Mouse (Mus musculus) heart, embryonic 11.5 days (tissue): ENCODE data around the gene Ninj2. TPM values are rescaled to one million over a fixed set of nuclear protein-coding genes. Genes with fewer than 3 reads are reported as not detected.

ENCODE experiments used
- ATAC-seq: fragments of 200-750 bp; cut with Nextera tagmentation; replicated peaks from 2 replicates; pipeline ENCODE4 v1.8.0; 2017; ENCODE audit warnings: moderate library complexity; ENCODE audit not compliant: insufficient number of reproducible peaks, low FRiP score, low TSS enrichment
- H3K27ac ChIP-seq: fragments of 300-500 bp; sonication (generic); 2 replicates; pipeline ENCODE4 v1.5.1; 2014; ENCODE audit warnings: mild to moderate bottlenecking, low read depth, low read length
- H3K27me3 ChIP-seq: fragments of 300-500 bp; sonication (generic); 2 replicates; pipeline ENCODE4 v1.6.1; 2014; ENCODE audit warnings: mild to moderate bottlenecking, low read length, mixed read lengths; ENCODE audit not compliant: control insufficient read depth, insufficient read depth
- H3K36me3 ChIP-seq: fragments of 300-500 bp; sonication (generic); 2 replicates; pipeline ENCODE4 v1.6.1; 2014; ENCODE audit warnings: mild to moderate bottlenecking, low read length, moderate library complexity, mixed read lengths; ENCODE audit not compliant: control insufficient read depth, insufficient read depth
- H3K4me1 ChIP-seq: fragments of 300-500 bp; sonication (generic); 2 replicates; pipeline ENCODE4 v1.6.1; 2014; ENCODE audit warnings: low read length; ENCODE audit not compliant: control insufficient read depth, insufficient read depth
- H3K4me2 ChIP-seq: fragments of 300-500 bp; sonication (generic); 2 replicates; pipeline ENCODE4 v1.6.1; 2014; ENCODE audit warnings: mild to moderate bottlenecking, moderate library complexity
- H3K4me3 ChIP-seq: fragments of 300-500 bp; sonication (generic); 2 replicates; pipeline ENCODE4 v1.5.1; 2014; ENCODE audit warnings: low read depth, low read length
- H3K9ac ChIP-seq: fragments of 300-500 bp; sonication (generic); 2 replicates; pipeline ENCODE4 v1.6.1; 2014; ENCODE audit warnings: mild to moderate bottlenecking, low read depth, low read length, moderate library complexity
- H3K9me3 ChIP-seq: fragments of 300-500 bp; sonication (generic); replicated peaks from 2 replicates; pipeline ENCODE4 v1.6.1; 2016; ENCODE audit warnings: low read length; ENCODE audit not compliant: control insufficient read depth
- WGBS: fragments of 180-500 bp; shearing (Covaris S2); extraction: QIAGEN DNeasy Blood & Tissue Kit; methylation state at CpG from one replicate; pipeline ENCODE4 v1.1.7; 2014; ENCODE audit not compliant: insufficient replicate concordance; 5-methylcytosine and 5-hydroxymethylcytosine counted together
- polyA plus RNA-seq: library from polyadenylated mRNA; unstranded; fragments of >200 nt; fragmentation: Nextera tagmentation; extraction: Ambion mirVana; gene quantifications from 2 replicates; pipeline ENCODE4 v1.2.1, GENCODE M21; 2014

The Ninj2 gene
- polyA plus RNA-seq, 1 experiment from 2014 or later = not detected

GRCm38 (mm10) chr6:120167574-120167973 lies 74.4 kb downstream of the Ninj2 start:
- Histone ChIP-seq H3K27ac (no peak overlapping the region), H3K36me3 (no peaks in the 10 kb centered on the region), H3K4me1 (peaks cover 9% of the 10 kb centered on the region), H3K4me3 (no peak overlapping the region), H3K4me2 (no peak overlapping the region), H3K27me3 (no peaks in the 10 kb centered on the region), H3K9ac (no peak overlapping the region), H3K9me3 (no peaks in the 10 kb centered on the region)
- 37% methylated on average over 4 of the region's 4 CpGs for WGBS
- no peak for ATAC-seq

- H3K9ac ChIP-seq = no peak overlapping the region
- no peak overlapping the region for H3K27ac ChIP-seq
- peaks cover 31% of the 10 kb centered on the region for H3K4me1 ChIP-seq
- no peaks in the 10 kb centered on the region for H3K27me3 ChIP-seq
- no peak for ATAC-seq
- H3K4me3 ChIP-seq = no peak overlapping the region
- no peaks in the 10 kb centered on the region for H3K36me3 ChIP-seq
- no peaks in the 10 kb centered on the region for H3K9me3 ChIP-seq
- H3K4me2 ChIP-seq = no peak overlapping the region
- 81% methylated on average over 8 of the region's 8 CpGs for WGBS
These were observed 79.3 kb downstream of the Ninj2 start for GRCm38 (mm10) chr6:120172294-120173017.

GRCm38 (mm10) chr6:120174028-120174601 lies 81.0 kb downstream of the Ninj2 start:
- no peaks in the 10 kb centered on the region for H3K36me3 ChIP-seq
- H3K9me3 ChIP-seq = no peaks in the 10 kb centered on the region
- H3K4me3 ChIP-seq = no peak overlapping the region
- no peaks in the 10 kb centered on the region for H3K27me3 ChIP-seq
- H3K4me2 ChIP-seq = peak overlapping the region; percentile 17
- peak overlapping the region; percentile 91 for H3K27ac ChIP-seq
- ATAC-seq = no peak
- H3K4me1 ChIP-seq = peaks cover 28% of the 10 kb centered on the region
- WGBS = 56% methylated on average over 6 of the region's 6 CpGs
- peak overlapping the region; percentile 44; the same call in 1 of the 2 replicates for H3K9ac ChIP-seq

GRCm38 (mm10) chr6:120174602-120175115 lies 81.5 kb downstream of the Ninj2 start:
- peak; percentile 97 for ATAC-seq
- Histone ChIP-seq H3K4me3 (no peak overlapping the region), H3K27me3 (no peaks in the 10 kb centered on the region), H3K9me3 (no peaks in the 10 kb centered on the region), H3K4me1 (peaks cover 28% of the 10 kb centered on the region), H3K4me2 (peak overlapping the region; percentile 40), H3K27ac (peak overlapping the region; percentile 91), H3K9ac (no peak overlapping the region), H3K36me3 (no peaks in the 10 kb centered on the region)
- WGBS = 9% methylated on average over 7 of the region's 7 CpGs

- Histone ChIP-seq H3K9me3 (no peaks in the 10 kb centered on the region), H3K27ac (peak overlapping the region; percentile 91), H3K4me3 (no peak overlapping the region; the same call in 1 of the 2 replicates), H3K36me3 (no peaks in the 10 kb centered on the region), H3K27me3 (no peaks in the 10 kb centered on the region), H3K9ac (peak overlapping the region; percentile 23; the same call in 1 of the 2 replicates), H3K4me1 (peaks cover 36% of the 10 kb centered on the region), H3K4me2 (peak overlapping the region; percentile 14; the same call in 1 of the 2 replicates)
- ATAC-seq = no peak
- 91% methylated on average over 4 of the region's 4 CpGs for WGBS
These were observed 82.5 kb downstream of the Ninj2 start for GRCm38 (mm10) chr6:120175650-120176049.

GRCm38 (mm10) chr6:120179044-120179755 lies 86.0 kb downstream of the Ninj2 start:
- Histone ChIP-seq H3K27ac (0 out of 2 replicates have a peak overlapping the region, but pooled peaks have one; percentile 18), H3K4me3 (no peak overlapping the region), H3K4me1 (peaks cover 23% of the 10 kb centered on the region), H3K4me2 (no peak overlapping the region), H3K9me3 (no peaks in the 10 kb centered on the region), H3K9ac (no peak overlapping the region), H3K36me3 (no peaks in the 10 kb centered on the region), H3K27me3 (no peaks in the 10 kb centered on the region)
- ATAC-seq = no peak
- WGBS = 83% methylated on average over 6 of the region's 6 CpGs

- Histone ChIP-seq H3K27ac (0 out of 2 replicates have a peak overlapping the region, but pooled peaks have one; percentile 18), H3K4me1 (peaks cover 19% of the 10 kb centered on the region)
These were observed 86.6 kb downstream of the Ninj2 start for GRCm38 (mm10) chr6:120179756-120180206.

GRCm38 (mm10) chr6:120180492-120180891 lies 87.3 kb downstream of the Ninj2 start:
- no peak for ATAC-seq
- 66% methylated on average over 4 of the region's 4 CpGs for WGBS
- H3K9ac ChIP-seq = 0 out of 2 replicates have a peak overlapping the region, but pooled peaks have one; percentile 8
- H3K9me3 ChIP-seq = no peaks in the 10 kb centered on the region
- no peaks in the 10 kb centered on the region for H3K36me3 ChIP-seq
- H3K4me1 ChIP-seq = peaks cover 17% of the 10 kb centered on the region
- H3K4me3 ChIP-seq = no peak overlapping the region
- H3K27ac ChIP-seq = no peak overlapping the region
- no peak overlapping the region for H3K4me2 ChIP-seq
- no peaks in the 10 kb centered on the region for H3K27me3 ChIP-seq

More at GRCm38 (mm10) chr6:120179756-120180206, 86.6 kb downstream of the Ninj2 start:
- Histone ChIP-seq H3K36me3 (no peaks in the 10 kb centered on the region), H3K9ac (no peak overlapping the region), H3K9me3 (no peaks in the 10 kb centered on the region), H3K4me2 (no peak overlapping the region), H3K27me3 (no peaks in the 10 kb centered on the region), H3K4me3 (no peak overlapping the region)
- WGBS = 53% methylated on average over 8 of the region's 8 CpGs
- ATAC-seq = no peak
